Mouse (Mus musculus) heart, embryonic 12.5 days (tissue): ENCODE data around the gene Rgs10. TPM values are rescaled to one million over a fixed set of nuclear protein-coding genes. Genes with fewer than 3 reads are reported as not detected.

Source experiments
- ATAC-seq: fragments of 200-750 bp; cut with Nextera tagmentation; 2 replicates; pipeline ENCODE4 v1.8.0; 2017; ENCODE audit warnings: moderate TSS enrichment, moderate library complexity; ENCODE audit not compliant: insufficient number of reproducible peaks, low FRiP score
- H3K27ac ChIP-seq: fragments of 300-500 bp; sonication (generic); 2 replicates; pipeline ENCODE4 v1.5.1; 2016; ENCODE audit warnings: mild to moderate bottlenecking, moderate library complexity; ENCODE audit not compliant: poor library complexity, severe bottlenecking
- H3K27me3 ChIP-seq: fragments of 300-500 bp; sonication (generic); replicated peaks from 2 replicates; pipeline ENCODE4 v1.6.1; 2016; ENCODE audit warnings: mild to moderate bottlenecking, moderate library complexity
- H3K36me3 ChIP-seq: fragments of 300-500 bp; sonication (generic); 2 replicates; pipeline ENCODE4 v1.6.1; 2016; ENCODE audit warnings: mild to moderate bottlenecking, moderate library complexity
- H3K4me1 ChIP-seq: fragments of 300-500 bp; sonication (generic); replicated peaks from 2 replicates; pipeline ENCODE4 v1.6.1; 2016; ENCODE audit warnings: mild to moderate bottlenecking
- H3K4me2 ChIP-seq: fragments of 300-500 bp; sonication (generic); 2 replicates; pipeline ENCODE4 v1.6.1; 2016; ENCODE audit warnings: mild to moderate bottlenecking, moderate library complexity
- H3K4me3 ChIP-seq: fragments of 300-500 bp; sonication (generic); 2 replicates; pipeline ENCODE4 v1.5.1; 2016; ENCODE audit warnings: mild to moderate bottlenecking
- H3K9ac ChIP-seq: fragments of 300-500 bp; sonication (generic); 2 replicates; pipeline ENCODE4 v1.6.1; 2016; ENCODE audit warnings: mild to moderate bottlenecking, moderate library complexity
- H3K9me3 ChIP-seq: fragments of 300-500 bp; sonication (generic); replicated peaks from 2 replicates; pipeline ENCODE4 v1.6.1; 2016; ENCODE audit warnings: mild to moderate bottlenecking, moderate library complexity
- WGBS: fragments of 180-500 bp; shearing (Covaris S2); methylation state at CpG from one replicate; pipeline ENCODE4 v1.1.7; 2016; 5-methylcytosine and 5-hydroxymethylcytosine counted together
- polyA plus RNA-seq: library from polyadenylated mRNA; unstranded; fragments of >200 nt; fragmentation: Nextera tagmentation; extraction: Ambion mirVana; gene quantifications from 2 replicates; pipeline ENCODE4 v1.2.1, GENCODE M21; 2016

The Rgs10 gene
- polyA plus RNA-seq, 1 experiment from 2014 or later: 13.3 TPM

DNA sequence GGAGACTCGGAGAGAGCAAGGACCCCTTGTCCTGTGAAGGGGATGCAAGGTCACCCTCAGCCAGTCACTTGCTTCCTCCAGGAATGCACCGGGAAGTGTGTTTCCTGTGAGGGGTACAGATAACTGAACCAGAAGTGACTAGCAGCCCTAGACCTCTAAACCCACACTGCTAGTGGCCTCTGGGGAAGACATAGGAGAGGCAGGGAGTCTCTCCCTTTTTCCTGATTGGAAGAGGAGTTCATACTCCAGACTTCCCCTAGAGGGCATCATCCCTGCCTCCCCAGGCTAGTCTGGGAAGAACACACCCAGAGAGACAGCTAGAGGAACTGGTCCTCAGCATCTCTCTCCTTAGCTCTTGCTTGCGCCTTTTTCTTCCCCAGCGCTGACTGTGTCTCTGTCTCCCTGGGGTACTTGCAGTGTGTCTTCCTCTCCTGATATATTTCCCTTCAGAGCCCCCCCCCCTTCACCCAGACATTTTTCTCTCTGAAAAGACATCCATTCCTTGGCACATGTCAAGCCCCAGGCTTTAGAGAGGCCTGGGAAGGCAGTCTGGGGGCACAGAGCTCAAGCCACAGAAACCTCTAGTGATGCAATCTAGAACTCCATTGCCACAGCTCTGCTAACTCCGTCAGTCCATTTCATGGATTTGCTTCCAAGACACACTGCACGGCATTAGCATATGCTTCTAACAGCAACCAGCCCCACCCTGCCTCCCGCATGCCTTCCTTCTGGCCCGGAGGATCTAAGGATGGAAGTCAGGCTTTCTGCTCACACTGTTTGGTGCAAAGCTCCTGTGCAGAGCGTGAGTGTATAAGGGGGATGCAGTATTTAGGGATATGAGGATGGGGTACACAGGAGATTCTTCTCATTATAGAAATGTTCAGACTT is 61.4 kb downstream of the Rgs10 start:
- Histone ChIP-seq H3K36me3 (no peaks in the 10 kb centered on the region), H3K9ac (no peak overlapping the region), H3K27ac (no peak overlapping the region), H3K4me3 (no peak overlapping the region), H3K4me1 (0 out of 2 replicates have a peak, but pooled peaks cover 2% of the 10 kb centered on the region), H3K27me3 (0 out of 2 replicates have a peak, but pooled peaks cover 3% of the 10 kb centered on the region), H3K4me2 (no peak overlapping the region), H3K9me3 (no peaks in the 10 kb centered on the region)
- ATAC-seq: peak; percentile 9; the same call in 1 of the 2 replicates
- 61% methylated on average over 9 of the region's 9 CpGs for WGBS

DNA sequence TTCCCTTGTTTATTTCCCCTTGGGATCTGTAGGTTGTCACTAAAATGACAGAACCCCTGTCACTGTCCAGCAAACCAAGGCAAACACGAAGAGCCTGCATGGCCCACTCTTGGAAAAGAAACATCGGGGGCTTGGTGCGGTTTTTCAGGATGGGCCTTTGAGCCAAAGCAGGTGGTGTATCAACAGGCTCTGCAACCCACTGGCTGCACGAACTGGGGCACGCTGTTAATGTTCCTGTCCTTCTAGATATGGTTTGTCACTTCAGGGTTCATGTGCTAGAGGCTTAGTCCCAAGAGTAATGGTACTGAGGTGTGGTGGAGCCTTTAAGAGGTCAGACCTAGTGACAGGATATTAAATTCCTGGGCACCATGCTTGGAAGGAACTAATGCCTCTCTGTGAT is 63.1 kb downstream of the Rgs10 start:
- no peak overlapping the region for H3K27ac ChIP-seq
- H3K4me1 ChIP-seq: no peaks in the 10 kb centered on the region
- H3K4me2 ChIP-seq: no peak overlapping the region
- WGBS: 86% methylated on average over 5 of the region's 5 CpGs
- no peak overlapping the region for H3K9ac ChIP-seq
- H3K27me3 ChIP-seq: 0 out of 2 replicates have a peak, but pooled peaks cover 3% of the 10 kb centered on the region
- H3K36me3 ChIP-seq: no peaks in the 10 kb centered on the region
- no peak overlapping the region for H3K4me3 ChIP-seq
- ATAC-seq: no peak
- no peaks in the 10 kb centered on the region for H3K9me3 ChIP-seq

DNA sequence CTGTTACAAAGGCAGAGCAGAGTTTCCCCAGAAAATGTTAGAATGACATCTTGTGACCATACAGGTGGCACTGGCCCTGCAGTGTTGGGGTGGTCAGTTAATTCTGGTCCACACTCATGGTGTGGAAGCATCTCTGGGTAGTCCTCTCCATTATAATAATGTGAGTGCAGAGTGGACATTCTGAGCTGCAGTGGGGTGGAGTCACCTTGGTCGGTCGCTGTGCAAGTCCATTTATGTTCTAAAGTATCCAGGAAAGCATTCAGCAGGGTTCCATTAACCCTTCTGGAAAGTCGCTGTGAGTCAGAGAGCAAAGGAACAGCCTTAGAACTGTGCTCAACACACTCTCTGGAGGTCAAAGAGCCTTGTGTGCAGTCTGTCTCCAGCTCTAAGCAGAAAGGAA is 65.8 kb downstream of the Rgs10 start:
- Histone ChIP-seq H3K9me3 (no peaks in the 10 kb centered on the region), H3K27ac (no peak overlapping the region), H3K36me3 (no peaks in the 10 kb centered on the region), H3K9ac (no peak overlapping the region), H3K4me2 (no peak overlapping the region), H3K27me3 (0 out of 2 replicates have a peak, but pooled peaks cover 3% of the 10 kb centered on the region), H3K4me3 (no peak overlapping the region), H3K4me1 (peaks cover 6% of the 10 kb centered on the region; the same call in 1 of the 2 replicates)
- 58% methylated on average over 3 of the region's 3 CpGs for WGBS
- ATAC-seq: no peak

DNA sequence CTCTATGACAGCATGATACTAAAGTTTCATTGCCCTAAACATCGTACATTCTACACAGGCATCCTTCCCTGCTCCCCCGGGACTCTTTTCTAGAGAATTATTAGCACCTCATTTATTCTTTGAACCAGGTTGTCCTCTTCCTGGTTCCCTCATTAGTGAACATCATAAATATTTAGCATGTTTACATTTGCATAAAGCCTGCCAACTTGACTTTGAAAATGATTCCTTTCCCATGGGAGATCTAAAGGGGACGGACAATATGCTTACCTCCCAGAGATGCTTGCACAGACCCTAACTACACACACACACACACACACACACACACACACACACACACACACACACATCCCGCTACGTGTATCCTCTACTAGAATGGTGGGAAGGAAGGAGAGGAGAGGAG is 67.4 kb downstream of the Rgs10 start:
- 87% methylated on average over 3 of the region's 5 CpGs for WGBS
- H3K4me1 ChIP-seq: peaks cover 6% of the 10 kb centered on the region; the same call in 1 of the 2 replicates
- no peak for ATAC-seq
- no peak overlapping the region for H3K9ac ChIP-seq
- H3K4me2 ChIP-seq: no peak overlapping the region
- no peak overlapping the region for H3K27ac ChIP-seq
- H3K9me3 ChIP-seq: no peaks in the 10 kb centered on the region
- 0 out of 2 replicates have a peak, but pooled peaks cover 3% of the 10 kb centered on the region for H3K27me3 ChIP-seq
- H3K4me3 ChIP-seq: no peak overlapping the region
- H3K36me3 ChIP-seq: no peaks in the 10 kb centered on the region

DNA sequence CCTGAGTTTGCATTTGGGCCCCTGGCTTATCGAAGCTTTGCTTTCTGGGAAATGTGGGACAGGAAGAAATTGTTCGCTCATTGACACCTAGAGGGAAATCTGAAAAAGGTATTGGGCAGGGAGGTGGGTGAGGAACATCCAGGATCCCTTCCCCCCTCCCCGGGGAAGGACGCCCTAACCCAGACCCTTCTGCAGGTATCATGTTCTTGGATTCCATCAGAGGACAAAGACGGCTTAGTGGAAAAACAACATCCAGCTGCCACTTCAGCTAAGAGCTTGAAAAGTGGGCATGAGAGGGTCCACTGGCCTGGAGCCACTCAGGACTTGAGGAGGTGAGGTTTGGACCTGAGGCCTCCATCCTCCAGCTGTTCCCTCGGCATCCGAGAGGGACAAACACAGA is 68.2 kb downstream of the Rgs10 start:
- H3K9me3 ChIP-seq: no peaks in the 10 kb centered on the region
- H3K27ac ChIP-seq: no peak overlapping the region
- no peaks in the 10 kb centered on the region for H3K36me3 ChIP-seq
- 65% methylated on average over 7 of the region's 7 CpGs for WGBS
- ATAC-seq: no peak
- no peak overlapping the region for H3K9ac ChIP-seq
- no peak overlapping the region for H3K4me3 ChIP-seq
- H3K27me3 ChIP-seq: 0 out of 2 replicates have a peak, but pooled peaks cover 3% of the 10 kb centered on the region
- no peak overlapping the region for H3K4me2 ChIP-seq
- H3K4me1 ChIP-seq: peaks cover 6% of the 10 kb centered on the region; the same call in 1 of the 2 replicates

DNA sequence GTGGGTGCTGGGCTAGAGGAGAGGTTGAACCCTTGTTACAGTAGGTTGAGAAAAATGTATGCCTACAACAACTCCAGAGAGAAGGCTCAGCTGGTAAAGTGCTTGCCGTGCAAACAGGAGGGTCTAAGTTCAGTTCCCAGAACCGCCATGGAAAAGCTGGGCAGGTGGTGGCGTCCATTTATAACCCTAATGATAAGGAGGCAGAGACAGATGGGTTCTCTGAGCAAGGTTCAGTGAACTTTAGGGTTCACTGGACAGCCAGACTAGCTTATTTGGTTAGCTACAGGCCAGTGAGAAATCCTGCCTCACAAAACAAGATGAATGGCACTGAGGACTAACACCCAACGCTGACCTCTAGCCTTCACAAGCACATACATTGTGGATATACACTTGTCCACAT is 68.8 kb downstream of the Rgs10 start:
- no peaks in the 10 kb centered on the region for H3K36me3 ChIP-seq
- 0 out of 2 replicates have a peak, but pooled peaks cover 3% of the 10 kb centered on the region for H3K27me3 ChIP-seq
- WGBS: 84% methylated on average over 4 of the region's 4 CpGs
- H3K27ac ChIP-seq: no peak overlapping the region
- H3K4me1 ChIP-seq: peaks cover 6% of the 10 kb centered on the region; the same call in 1 of the 2 replicates
- H3K4me2 ChIP-seq: no peak overlapping the region
- H3K9me3 ChIP-seq: no peaks in the 10 kb centered on the region
- ATAC-seq: no peak
- H3K4me3 ChIP-seq: no peak overlapping the region
- no peak overlapping the region for H3K9ac ChIP-seq

DNA sequence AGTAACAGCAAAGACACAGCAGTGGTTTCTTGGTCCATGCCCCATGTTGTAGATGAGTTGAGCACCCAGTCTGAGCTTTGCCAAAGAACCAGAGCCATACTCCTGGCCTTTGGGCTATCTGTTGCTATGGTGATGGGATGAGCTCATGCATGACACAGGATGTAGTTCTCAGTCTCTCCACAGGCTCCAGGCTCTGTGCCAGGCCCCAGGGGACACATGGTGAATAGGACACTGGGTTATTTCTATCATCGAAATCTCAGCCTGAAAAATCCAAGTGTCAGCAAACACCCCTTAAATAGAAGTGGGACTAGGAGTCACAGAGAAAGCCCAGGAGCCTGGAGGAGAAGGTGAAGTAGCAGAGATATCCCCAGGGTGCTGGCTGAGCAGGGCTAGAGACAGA is 70.0 kb downstream of the Rgs10 start:
- Histone ChIP-seq H3K27me3 (0 out of 2 replicates have a peak, but pooled peaks cover 3% of the 10 kb centered on the region), H3K4me2 (no peak overlapping the region), H3K27ac (no peak overlapping the region), H3K4me3 (no peak overlapping the region), H3K9ac (no peak overlapping the region), H3K9me3 (no peaks in the 10 kb centered on the region), H3K4me1 (peaks cover 6% of the 10 kb centered on the region; the same call in 1 of the 2 replicates), H3K36me3 (no peaks in the 10 kb centered on the region)
- 26% methylated on average over 1 of the region's 1 CpGs for WGBS
- 0 out of 2 replicates have a peak, but pooled peaks have one; percentile 51 for ATAC-seq

DNA sequence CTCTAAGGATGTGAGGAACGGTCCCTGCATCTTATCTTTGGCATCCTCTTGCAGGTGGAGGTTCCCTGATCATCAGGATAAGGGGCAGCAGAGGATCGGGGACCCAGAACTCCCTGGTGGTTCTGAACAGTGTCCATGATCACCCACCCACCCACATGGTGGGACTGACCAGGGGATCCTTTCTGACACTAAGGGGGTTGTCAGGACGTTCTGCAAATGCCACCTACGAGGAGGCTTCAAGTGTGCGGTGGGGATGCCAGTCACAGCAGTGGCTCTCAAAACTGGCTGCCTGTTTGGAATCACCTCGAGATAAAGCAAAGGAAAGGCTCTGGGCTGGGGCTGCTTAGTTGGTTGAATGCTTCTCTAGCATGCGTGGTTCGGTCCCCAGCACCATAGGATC is 71.6 kb downstream of the Rgs10 start:
- no peak overlapping the region for H3K9ac ChIP-seq
- ATAC-seq: no peak
- 62% methylated on average over 8 of the region's 8 CpGs for WGBS

DNA sequence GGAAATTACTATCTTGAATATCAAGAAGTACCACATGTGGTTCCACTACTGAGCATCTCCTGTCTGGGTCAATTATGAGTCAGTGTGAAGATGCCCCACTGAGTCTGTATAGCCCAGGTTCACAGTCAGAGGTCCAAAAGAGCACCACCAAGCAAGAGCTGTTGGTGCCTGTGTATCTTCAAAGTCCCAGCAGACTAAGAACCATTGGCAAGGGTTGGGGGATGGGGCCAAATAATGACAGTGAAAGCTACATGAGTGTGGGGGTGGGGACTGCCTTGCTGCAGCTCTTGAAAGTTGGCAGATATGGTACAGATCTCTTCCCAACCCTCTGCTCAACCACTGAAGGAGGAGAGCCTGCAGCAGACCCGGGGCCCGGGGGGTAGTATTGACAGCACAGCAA is 72.0 kb downstream of the Rgs10 start:
- 48% methylated on average over 2 of the region's 2 CpGs for WGBS
- no peak for ATAC-seq
- Histone ChIP-seq H3K4me3 (no peak overlapping the region), H3K4me2 (no peak overlapping the region), H3K27me3 (no peaks in the 10 kb centered on the region), H3K4me1 (peaks cover 6% of the 10 kb centered on the region; the same call in 1 of the 2 replicates), H3K27ac (no peak overlapping the region), H3K9ac (no peak overlapping the region), H3K9me3 (no peaks in the 10 kb centered on the region), H3K36me3 (no peaks in the 10 kb centered on the region)

More for the DNA sequence above, 71.6 kb downstream of the Rgs10 start:
- Histone ChIP-seq H3K4me3 (no peak overlapping the region), H3K27ac (no peak overlapping the region), H3K27me3 (no peaks in the 10 kb centered on the region), H3K36me3 (no peaks in the 10 kb centered on the region), H3K4me2 (no peak overlapping the region), H3K4me1 (peaks cover 6% of the 10 kb centered on the region; the same call in 1 of the 2 replicates), H3K9me3 (no peaks in the 10 kb centered on the region)

DNA sequence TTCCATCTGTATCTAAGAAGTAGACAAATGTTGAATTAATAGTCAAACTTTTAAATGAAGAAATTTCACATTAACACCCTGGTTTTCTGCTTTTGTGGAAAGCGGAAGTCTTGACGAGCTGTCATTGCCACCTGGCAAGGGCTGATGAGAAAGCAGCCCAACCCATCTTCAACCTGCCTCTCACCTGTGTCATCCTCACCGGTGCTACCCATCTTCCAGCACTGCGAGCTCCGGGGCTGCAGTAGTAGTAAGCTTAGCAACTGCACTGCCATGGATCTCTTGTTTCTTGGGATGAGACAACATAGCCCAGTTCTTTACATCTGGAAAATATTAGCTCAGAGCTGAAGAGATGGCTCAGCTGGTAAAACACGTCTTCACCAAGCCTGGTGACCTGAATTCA is 72.9 kb downstream of the Rgs10 start:
- Histone ChIP-seq H3K9ac (no peak overlapping the region), H3K9me3 (no peaks in the 10 kb centered on the region), H3K27ac (no peak overlapping the region), H3K4me2 (no peak overlapping the region), H3K36me3 (no peaks in the 10 kb centered on the region), H3K27me3 (no peaks in the 10 kb centered on the region), H3K4me3 (no peak overlapping the region), H3K4me1 (peaks cover 6% of the 10 kb centered on the region; the same call in 1 of the 2 replicates)
- WGBS: 80% methylated on average over 6 of the region's 6 CpGs
- no peak for ATAC-seq

DNA sequence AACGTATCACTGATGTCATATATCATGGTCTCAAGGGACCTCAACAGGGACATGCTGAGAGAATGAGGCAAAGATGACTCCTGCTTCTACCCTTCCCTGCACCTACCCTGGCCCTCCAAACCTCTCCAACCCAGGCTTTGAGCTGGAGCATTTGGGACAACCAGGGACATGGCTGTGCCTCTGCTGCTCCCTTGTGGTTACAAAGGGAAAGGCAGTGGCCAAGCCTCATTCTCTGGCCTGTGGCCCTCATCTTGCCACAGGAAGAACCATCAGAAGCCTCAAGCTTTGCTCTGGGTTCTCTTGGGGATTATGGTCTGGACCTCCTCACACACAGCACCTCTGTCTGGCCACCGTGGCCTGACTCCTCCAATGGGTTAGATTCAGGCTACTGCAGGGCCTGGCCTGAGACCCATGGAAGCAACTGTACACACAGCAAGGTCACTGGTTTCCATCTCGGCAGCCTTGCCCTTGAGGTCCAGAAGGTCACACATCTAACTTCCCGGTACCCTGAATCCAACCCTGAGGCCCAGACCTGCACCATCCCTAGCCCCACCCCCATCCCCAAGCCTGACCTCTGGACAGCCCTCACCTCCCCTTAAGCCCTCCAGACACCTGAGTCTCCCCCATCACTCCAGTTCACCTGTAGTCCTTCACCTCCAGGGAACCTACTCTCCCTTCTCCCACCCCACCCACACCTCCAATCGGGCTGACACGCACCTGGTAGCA is 73.5 kb downstream of the Rgs10 start:
- no peaks in the 10 kb centered on the region for H3K36me3 ChIP-seq
- peak; percentile 66 for ATAC-seq
- no peaks in the 10 kb centered on the region for H3K9me3 ChIP-seq
- 53% methylated on average over 6 of the region's 6 CpGs for WGBS
- no peaks in the 10 kb centered on the region for H3K27me3 ChIP-seq
- H3K4me2 ChIP-seq: no peak overlapping the region
- no peak overlapping the region for H3K27ac ChIP-seq
- H3K4me3 ChIP-seq: no peak overlapping the region
- H3K9ac ChIP-seq: no peak overlapping the region
- peaks cover 6% of the 10 kb centered on the region; the same call in 1 of the 2 replicates for H3K4me1 ChIP-seq
